Mouse (Mus musculus) testis, postnatal 14 days (tissue): ENCODE data around the gene Nipsnap2.
"Not testable (repeated sequence)": the region's sequence is repeated elsewhere in the genome, so short reads cannot be mapped to it uniquely, and the experiment has no call there.

Experiments used
- DNase-seq: peaks from one replicate; pipeline ENCODE4 v3.0.0; 2021; ENCODE audit warnings: low spot score

The Nipsnap2 gene

DNA sequence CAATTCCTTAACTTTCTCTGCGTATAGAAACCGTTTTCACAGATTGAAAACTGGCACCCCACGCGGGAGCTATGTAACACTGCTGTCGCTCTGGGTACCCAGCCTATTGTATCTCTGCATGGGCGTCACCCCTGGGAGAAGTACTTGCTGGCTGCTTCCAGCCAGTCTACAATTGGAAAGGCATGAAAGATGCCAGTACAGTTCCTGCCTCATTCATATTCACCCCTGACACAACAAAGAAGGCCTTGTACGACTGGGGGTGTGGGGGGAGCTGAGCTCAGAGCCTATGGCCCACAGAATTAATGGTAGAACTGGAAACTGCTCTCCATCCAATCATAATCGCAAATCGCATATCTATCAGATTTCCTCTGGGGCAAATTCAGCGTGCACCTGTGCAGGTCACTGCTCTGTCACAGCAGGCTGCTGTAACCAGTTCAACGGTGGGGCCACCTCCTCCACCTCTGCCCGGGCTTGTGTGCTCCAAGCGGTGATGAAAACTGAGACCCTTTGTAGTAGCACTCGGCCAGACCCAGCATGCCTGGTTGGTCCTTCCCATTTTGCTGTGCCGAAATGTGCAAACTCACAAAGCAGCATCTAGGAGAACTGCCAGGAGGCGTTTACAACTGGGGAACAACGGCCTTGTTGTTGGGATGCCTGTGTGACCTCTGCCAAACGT lies 37.1 kb downstream of the Nipsnap2 start:
- DNase-seq, result no peak

- no peak for DNase-seq
These were observed 45.8 kb downstream of the Nipsnap2 start for GRCm38 (mm10) chr5:129770443-129771355.

DNA sequence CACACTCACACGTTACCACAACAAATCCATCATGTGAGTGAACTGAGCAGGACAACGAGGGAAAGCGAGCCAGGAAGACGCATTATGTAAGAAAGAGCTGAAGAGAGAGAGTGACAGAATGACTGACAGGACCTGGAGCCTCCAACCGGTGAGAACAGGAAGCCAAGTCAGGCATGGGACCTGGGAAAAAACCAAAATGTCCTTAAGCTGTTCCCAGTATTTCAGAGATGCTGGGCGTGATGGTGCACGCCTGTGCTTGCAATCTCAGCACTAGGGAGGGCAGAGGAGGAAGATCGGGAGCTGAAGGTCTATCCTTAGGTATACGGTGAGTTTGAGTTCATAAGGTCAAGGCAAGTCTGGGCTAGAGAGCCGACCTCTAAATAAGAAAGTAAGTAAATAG lies 47.6 kb downstream of the Nipsnap2 start:
- no peak for DNase-seq

GRCm38 (mm10) chr5:129773330-129773729 lies 48.5 kb downstream of the Nipsnap2 start:
- DNase-seq, result not testable (repeated sequence)

DNA sequence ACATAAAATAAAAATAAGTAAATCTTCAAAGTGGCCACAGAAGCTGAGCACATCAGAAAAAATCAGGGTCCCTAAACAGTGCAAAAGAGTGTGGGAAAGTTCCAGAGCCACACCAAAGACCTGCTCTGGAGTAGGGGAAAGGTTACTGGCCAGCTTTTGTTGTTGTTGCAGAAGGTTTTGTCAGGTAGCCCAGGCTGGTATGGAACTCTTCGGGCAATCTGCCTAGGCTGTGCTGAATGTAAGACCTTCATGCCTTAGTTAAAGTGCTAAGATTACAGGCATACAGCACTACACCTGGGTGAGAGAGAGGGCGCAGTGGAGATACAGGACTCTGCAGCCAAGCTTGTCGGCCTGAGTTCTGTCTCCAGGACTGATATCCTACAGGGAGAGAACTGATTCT lies 49.8 kb downstream of the Nipsnap2 start:
- no peak for DNase-seq

GRCm38 (mm10) chr5:129778348-129778995 lies 53.6 kb downstream of the Nipsnap2 start:
- no peak for DNase-seq

GRCm38 (mm10) chr5:129778996-129779716 lies 54.3 kb downstream of the Nipsnap2 start:
- peak; percentile 69 for DNase-seq

DNA sequence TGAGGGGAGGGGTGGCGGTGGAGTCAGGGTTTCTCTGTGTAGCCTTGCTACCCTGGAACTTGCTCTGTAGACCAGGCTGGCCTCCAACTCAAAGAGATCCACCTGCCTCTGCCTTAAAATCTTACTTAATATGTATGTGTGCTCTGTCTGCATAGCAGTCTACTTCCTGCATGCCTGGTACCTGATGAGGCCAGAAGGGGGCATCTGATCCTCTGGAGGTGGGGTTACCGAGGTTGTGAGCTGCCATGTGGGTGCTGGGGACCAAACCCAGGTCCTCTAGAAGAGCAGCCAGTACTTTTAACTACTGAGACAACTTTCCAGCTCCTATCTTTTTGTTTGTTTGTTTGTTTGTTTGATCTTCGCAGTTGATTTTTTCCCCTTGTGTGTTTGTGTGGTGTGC lies 55.3 kb downstream of the Nipsnap2 start:
- DNase-seq, result no peak

DNA sequence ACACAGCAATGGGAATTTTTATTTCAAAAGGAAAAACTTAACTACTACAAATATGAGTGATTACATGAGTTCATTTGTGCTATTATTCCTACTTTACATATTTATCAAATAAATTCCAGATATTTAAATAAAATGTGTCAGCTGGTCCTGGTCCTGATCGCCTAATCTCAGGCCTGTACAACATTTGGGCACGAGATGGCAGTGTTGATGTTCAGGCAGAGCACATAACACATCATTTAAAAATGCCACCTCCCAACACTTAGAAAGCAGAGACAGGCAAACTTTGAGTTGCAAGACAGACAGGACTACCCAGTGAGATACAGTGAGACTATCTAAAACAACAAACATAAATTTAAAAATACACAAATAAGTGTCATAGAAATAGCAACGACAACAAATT lies 57.3 kb downstream of the Nipsnap2 start:
- DNase-seq, result no peak

DNA sequence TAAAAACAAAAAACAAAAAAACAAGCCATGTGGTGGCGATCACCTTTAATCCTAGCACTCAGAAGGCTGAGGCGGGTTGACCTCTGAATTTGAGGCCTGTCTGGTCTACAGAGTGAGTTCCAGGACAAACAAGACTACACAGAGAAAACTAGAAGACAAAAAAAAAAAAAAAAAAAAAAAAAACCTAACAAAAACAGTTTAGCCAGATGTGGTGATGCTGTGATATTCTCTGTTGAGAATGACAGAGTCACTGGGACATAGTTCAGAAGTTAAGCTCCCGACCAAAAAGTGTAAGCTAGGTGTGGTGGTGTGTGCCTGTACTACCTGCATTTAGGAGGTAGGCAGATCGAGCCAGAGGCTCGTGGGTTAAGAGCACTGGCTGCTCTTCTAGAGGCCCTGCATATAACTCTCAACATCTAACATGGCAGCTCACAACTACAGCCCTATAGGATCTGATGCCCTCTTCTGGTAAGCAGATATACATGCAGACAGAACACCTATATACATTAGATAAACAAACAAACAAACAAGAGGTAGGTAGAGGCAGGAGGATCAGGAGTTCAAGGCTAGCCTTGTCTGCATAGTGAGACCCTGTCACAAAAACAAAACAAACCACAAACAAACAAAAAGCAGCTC lies 60.5 kb downstream of the Nipsnap2 start:
- DNase-seq, result no peak

DNA sequence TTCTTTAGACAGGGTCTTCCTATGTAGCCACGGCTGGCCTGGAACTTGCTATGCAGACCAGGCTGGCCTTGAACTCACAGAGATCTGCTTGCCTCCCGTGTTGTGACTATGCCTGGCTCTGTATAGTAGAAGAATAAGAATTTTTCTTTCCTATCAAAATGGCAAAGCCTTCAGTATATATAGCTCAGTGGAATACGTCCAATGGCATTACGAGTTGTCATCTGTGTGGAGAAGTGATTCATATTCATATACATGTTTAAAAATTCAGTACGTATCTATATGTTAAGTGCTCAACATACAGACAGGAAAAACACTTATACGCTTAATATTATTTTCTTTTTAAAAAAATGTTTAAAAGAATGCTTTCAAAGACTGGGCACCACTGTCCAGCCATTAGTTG lies 61.3 kb downstream of the Nipsnap2 start:
- no peak for DNase-seq

- DNase-seq, result peak; percentile 98
These were observed 62.2 kb downstream of the Nipsnap2 start, which contains the start of gene Psph for GRCm38 (mm10) chr5:129786818-129787790. TSS of gene Psph (minus strand) at chr5:129787449.

DNA sequence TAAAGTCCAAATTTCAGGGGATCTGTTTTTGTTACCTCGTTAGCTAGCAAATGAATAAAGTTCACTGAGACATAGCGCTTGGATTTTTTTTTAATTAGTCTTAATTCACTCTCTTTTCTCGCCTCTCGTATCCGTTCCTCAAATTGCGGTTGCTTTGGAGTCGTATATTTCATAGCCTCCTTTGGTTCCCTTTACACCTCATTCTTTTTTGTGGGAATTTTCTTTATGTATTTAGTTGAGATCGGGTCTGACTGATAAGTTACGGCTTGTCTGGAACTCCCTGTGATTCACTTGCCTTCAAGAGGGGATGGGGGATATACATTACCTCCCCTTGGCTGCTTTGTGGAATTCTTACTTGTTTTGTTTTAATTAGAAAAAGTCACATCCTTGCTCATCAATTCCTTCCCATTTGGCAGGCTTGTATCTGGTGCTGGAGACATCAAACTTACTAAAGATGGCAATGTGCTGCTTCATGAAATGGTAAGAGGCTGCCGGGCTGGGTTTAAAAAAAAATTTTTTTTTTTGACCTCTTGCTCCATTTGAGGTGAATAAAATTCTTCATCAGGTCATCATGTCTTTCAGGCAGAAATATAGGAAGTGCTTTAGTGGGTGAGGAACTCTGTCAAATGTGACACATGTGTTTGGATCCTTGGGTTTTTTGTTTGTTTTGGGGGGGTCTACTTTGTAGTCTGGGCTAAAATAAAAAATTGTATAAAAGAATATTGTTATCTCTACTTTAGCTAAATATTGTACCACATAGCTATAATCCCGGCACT lies 63.1 kb downstream of the Nipsnap2 start:
- no peak for DNase-seq

DNA sequence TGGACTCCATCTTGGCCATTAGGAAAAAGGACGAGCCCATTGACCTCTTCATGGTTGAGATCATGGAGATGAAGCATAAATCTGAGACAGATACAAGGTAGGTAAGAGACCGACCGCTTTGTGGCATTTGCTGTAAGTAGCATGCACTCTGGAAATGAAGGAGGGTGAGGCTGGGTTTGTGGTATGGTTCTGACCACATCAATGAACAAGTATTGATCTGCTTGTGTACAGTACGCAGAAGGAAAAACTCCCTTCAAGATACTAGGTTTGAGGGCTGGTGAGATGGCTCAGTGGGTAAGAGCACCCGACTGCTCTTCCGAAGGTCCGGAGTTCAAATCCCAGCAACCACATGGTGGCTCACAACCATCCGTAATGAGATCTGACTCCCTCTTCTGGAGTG lies 65.7 kb downstream of the Nipsnap2 start:
- not testable (repeated sequence) for DNase-seq
